Mouse (Mus musculus): ENCODE data around the gene Olfr655. TPM values are rescaled to one million over a fixed set of nuclear protein-coding genes. Genes with fewer than 3 reads are reported as not detected.

Gene Olfr655
- polyA plus RNA-seq, 1 experiment from 2014 or later = not detected

DNA sequence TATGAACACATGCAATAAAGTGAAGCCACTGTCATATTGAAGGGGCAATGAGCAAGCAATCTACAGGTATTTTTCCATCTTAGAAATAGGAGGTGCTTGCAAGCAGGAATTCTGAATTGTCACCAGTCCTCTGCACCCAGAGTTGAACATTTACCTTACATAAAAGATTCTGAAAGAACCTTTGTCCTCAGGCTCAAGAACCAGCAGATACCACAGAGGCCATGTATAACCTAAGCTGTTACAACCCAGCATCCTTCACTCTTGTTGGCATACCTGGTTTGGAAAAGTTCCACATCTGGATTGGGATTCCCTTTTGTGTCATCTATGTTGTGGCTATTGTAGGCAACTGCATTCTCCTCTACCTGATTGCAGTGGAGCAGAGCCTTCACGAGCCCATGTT lies 48.9 kb downstream of the Olfr655 start:
- no peaks in the 10 kb centered on the region for H3K27me3 ChIP-seq
- no peaks in the 10 kb centered on the region for H3K9me3 ChIP-seq (replicated peaks)
- WGBS (ENCODE audit: insufficient replicate concordance) = 40% methylated on average over 1 of the region's 1 CpGs
- H3K27ac ChIP-seq (replicated peaks) = no peak overlapping the region
- H3K4me3 ChIP-seq (replicated peaks) = no peak overlapping the region
- H3K9ac ChIP-seq = no peak overlapping the region
- no peak overlapping the region for H3K4me2 ChIP-seq
- ATAC-seq (ENCODE audit: insufficient read depth) = no peak
- H3K4me1 ChIP-seq (replicated peaks) = no peaks in the 10 kb centered on the region
- no peaks in the 10 kb centered on the region for H3K36me3 ChIP-seq (replicated peaks)

DNA sequence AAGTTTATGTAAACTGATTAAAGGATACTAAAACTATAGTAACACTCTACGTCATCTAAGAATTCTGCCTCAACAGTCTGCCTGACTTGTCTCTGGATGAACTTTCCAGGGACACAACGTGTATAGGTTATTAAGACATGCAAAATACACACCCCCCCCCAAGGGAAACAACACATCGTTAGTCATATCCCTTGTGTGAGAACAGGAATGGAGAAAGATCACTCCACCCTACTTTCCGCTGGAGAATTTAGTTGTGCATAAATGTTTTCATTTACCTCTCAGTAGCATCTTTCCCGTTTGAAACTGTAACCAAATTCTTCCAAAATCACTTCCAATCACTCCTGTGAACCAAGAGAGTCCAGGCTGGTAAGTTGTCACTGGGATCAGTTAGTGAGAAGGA lies 51.7 kb downstream of the Olfr655 start, which contains the start of gene Olfr651:
Gene Olfr651 (plus strand): TSS at position 301 of the 400 bp plus-strand sequence.
- Histone ChIP-seq H3K27me3 (no peaks in the 10 kb centered on the region), H3K9me3 (replicated peaks) (no peaks in the 10 kb centered on the region), H3K36me3 (replicated peaks) (no peaks in the 10 kb centered on the region), H3K4me1 (replicated peaks) (no peaks in the 10 kb centered on the region), H3K9ac (no peak within 1 kb of the TSS), H3K4me3 (replicated peaks) (no peak within 1 kb of the TSS), H3K27ac (replicated peaks) (no peak within 1 kb of the TSS), H3K4me2 (no peak within 1 kb of the TSS)
- WGBS (ENCODE audit: insufficient replicate concordance) = 53% methylated on average over 5 of the region's 5 CpGs
- no peak for ATAC-seq (ENCODE audit: insufficient read depth)

Other genes with a start within 250 kb of the Olfr655 start
- 1.1 and 1.2 TPM in 2 replicates for gene Trim12c, start 248.4 kb downstream of the Olfr655 start, polyA plus RNA-seq (2015; fragmentation: Nextera tagmentation; extraction: Ambion mirVana)
- 0.28 and 0.36 TPM in 2 replicates for gene Trim30b, start 231.9 kb downstream of the Olfr655 start, polyA plus RNA-seq (2015; fragmentation: Nextera tagmentation; extraction: Ambion mirVana)
- 0.30 and 0.53 TPM in 2 replicates for gene Trim30c, start 200.9 kb downstream of the Olfr655 start, polyA plus RNA-seq (2015; fragmentation: Nextera tagmentation; extraction: Ambion mirVana)
- 2.4 and 2.8 TPM in 2 replicates for gene Trim30a, start 136.6 kb downstream of the Olfr655 start, polyA plus RNA-seq (2015; fragmentation: Nextera tagmentation; extraction: Ambion mirVana)
- gene Trim30d, start 93.9 kb downstream of the Olfr655 start, polyA plus RNA-seq (2015; fragmentation: Nextera tagmentation; extraction: Ambion mirVana) = 0.86 and 1.0 TPM in 2 replicates
- not detected in 2 replicates for gene Olfr651, start 51.6 kb downstream of the Olfr655 start, polyA plus RNA-seq (2015; fragmentation: Nextera tagmentation; extraction: Ambion mirVana)
- not detected in 2 replicates for gene Olfr652, start 40.9 kb downstream of the Olfr655 start, polyA plus RNA-seq (2015; fragmentation: Nextera tagmentation; extraction: Ambion mirVana)
- gene Olfr653, start 24.5 kb downstream of the Olfr655 start, polyA plus RNA-seq (2015; fragmentation: Nextera tagmentation; extraction: Ambion mirVana) = not detected in 2 replicates
- gene Olfr654, start 14.8 kb downstream of the Olfr655 start, polyA plus RNA-seq (2015; fragmentation: Nextera tagmentation; extraction: Ambion mirVana) = not detected in 2 replicates
- gene Olfr656, start 12.2 kb upstream of the Olfr655 start, polyA plus RNA-seq (2015; fragmentation: Nextera tagmentation; extraction: Ambion mirVana) = not detected in 2 replicates
- not detected in 2 replicates for gene Olfr657, start 23.0 kb upstream of the Olfr655 start, polyA plus RNA-seq (2015; fragmentation: Nextera tagmentation; extraction: Ambion mirVana)
- not detected in 2 replicates for gene Olfr658, start 45.5 kb upstream of the Olfr655 start, polyA plus RNA-seq (2015; fragmentation: Nextera tagmentation; extraction: Ambion mirVana)
- gene Olfr659, start 65.0 kb upstream of the Olfr655 start, polyA plus RNA-seq (2015; fragmentation: Nextera tagmentation; extraction: Ambion mirVana) = not detected in 2 replicates
- gene Olfr661, start 84.7 kb upstream of the Olfr655 start, polyA plus RNA-seq (2015; fragmentation: Nextera tagmentation; extraction: Ambion mirVana) = not detected in 2 replicates
- gene Usp17le, start 175.7 kb upstream of the Olfr655 start, polyA plus RNA-seq (2015; fragmentation: Nextera tagmentation; extraction: Ambion mirVana) = not detected in 2 replicates
- gene Usp17lb, start 240.8 kb upstream of the Olfr655 start, polyA plus RNA-seq (2015; fragmentation: Nextera tagmentation; extraction: Ambion mirVana) = not detected in 2 replicates

All from liver, embryonic 15.5 days (tissue).